Mouse (Mus musculus) liver, adult 2 months (tissue): Measurements from ENCODE around the gene Slc9a9. TPM values are rescaled to one million over a fixed set of nuclear protein-coding genes. Genes with fewer than 3 reads are reported as not detected.

Experiments
- DNase-seq: peaks from one replicate; pipeline ENCODE4 v3.0.0-alpha.2; 2011; ENCODE audit warnings: low read depth, low spot score; ENCODE audit errors: extremely low read depth
- H3K27ac ChIP-seq: fragments of 200-500 bp; replicated peaks from 2 replicates; pipeline ENCODE4 v1.5.1; 2012; ENCODE audit warnings: low read depth, mild to moderate bottlenecking, control low read depth, inconsistent platforms, low read length; ENCODE audit not compliant: insufficient read depth
- H3K27me3 ChIP-seq: fragments of 200-500 bp; 2 replicates; pipeline ENCODE4 v1.6.1; 2012; ENCODE audit warnings: mild to moderate bottlenecking, moderate library complexity, low read length, inconsistent platforms; ENCODE audit not compliant: control insufficient read depth, insufficient read depth
- H3K36me3 ChIP-seq: fragments of 200-500 bp; 2 replicates; pipeline ENCODE4 v1.6.1; 2012; ENCODE audit warnings: low read length, inconsistent platforms; ENCODE audit not compliant: control insufficient read depth, insufficient read depth
- H3K4me1 ChIP-seq: fragments of 200-500 bp; 2 replicates; pipeline ENCODE4 v1.6.1; 2011; ENCODE audit warnings: low read length; ENCODE audit not compliant: control insufficient read depth, insufficient read depth
- H3K4me3 ChIP-seq: fragments of 200-500 bp; 2 replicates; pipeline ENCODE4 v1.5.1; 2011; ENCODE audit warnings: low read depth, mild to moderate bottlenecking, control low read depth, low read length, moderate library complexity; ENCODE audit not compliant: insufficient read depth
- H3K79me2 ChIP-seq: fragments of 200-500 bp; 2 replicates; pipeline ENCODE4 v1.6.1; 2012; ENCODE audit warnings: inconsistent platforms, mild to moderate bottlenecking, low read length, moderate library complexity; ENCODE audit not compliant: control insufficient read depth, insufficient read depth
- H3K9ac ChIP-seq: fragments of 200-500 bp; 2 replicates; pipeline ENCODE4 v1.6.1; 2012; ENCODE audit warnings: low read depth, mild to moderate bottlenecking, control low read depth, inconsistent platforms, low read length
- CTCF ChIP-seq: fragments of 200-500 bp; IDR thresholded peaks from 2 replicates; pipeline ENCODE4 v1.5.1; 2011; ENCODE audit warnings: low read depth, low read length, control low read depth
- POLR2A ChIP-seq: fragments of 200-500 bp; IDR thresholded peaks from 2 replicates; pipeline ENCODE4 v1.6.1; 2011; ENCODE audit warnings: low read length, control low read depth; ENCODE audit not compliant: insufficient read depth; ENCODE audit errors: extremely low read depth
- WGBS: fragments of 180-500 bp; shearing (Covaris S2); methylation state at CpG from one replicate; pipeline ENCODE4 v1.1.7; 2018; 5-methylcytosine and 5-hydroxymethylcytosine counted together
- polyA plus RNA-seq: library from polyadenylated mRNA; depleted of rRNA; stranded (reverse); fragments of >200 nt; gene quantifications from 2 replicates; pipeline ENCODE4 v1.2.3, GENCODE M21; 2012
- total RNA-seq: library from RNA; depleted of rRNA; stranded (reverse); fragments of >200 nt; gene quantifications from 2 replicates; pipeline ENCODE4 v1.2.3, GENCODE M21; 2014

Gene Slc9a9
- total and polyA plus RNA-seq, 2 experiments = 1.7 to 6.0 TPM

DNA sequence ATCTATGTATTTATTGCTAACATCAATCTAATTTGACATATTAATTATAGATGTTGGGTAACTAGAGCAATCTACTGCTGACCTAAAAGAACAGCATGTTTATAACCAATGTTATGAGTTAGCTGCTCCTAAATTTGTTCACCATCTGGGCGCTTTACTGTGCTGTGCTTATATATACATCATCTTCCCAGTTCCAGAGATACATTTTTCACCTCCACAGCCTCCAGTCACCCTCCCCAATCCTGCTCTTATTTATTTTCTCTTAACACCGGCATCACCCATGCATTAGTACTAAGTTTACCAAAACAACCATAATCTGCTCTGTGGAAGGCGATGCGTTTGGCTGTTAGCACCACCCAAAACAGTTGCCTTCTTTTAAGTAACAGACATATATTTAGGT is 391.0 kb downstream of the Slc9a9 start:
- no peak overlapping the region for H3K9ac ChIP-seq
- no peak overlapping the region for H3K27ac ChIP-seq
- H3K79me2 ChIP-seq = no peaks in the 10 kb centered on the region
- TF ChIP-seq CTCF (no peak), POLR2A (no peak)
- H3K36me3 ChIP-seq = no peaks in the 10 kb centered on the region
- H3K27me3 ChIP-seq = no peaks in the 10 kb centered on the region
- H3K4me1 ChIP-seq = no peaks in the 10 kb centered on the region
- DNase-seq = no peak
- H3K4me3 ChIP-seq = no peak overlapping the region
- 92% methylated on average over 4 of the region's 4 CpGs for WGBS

DNA sequence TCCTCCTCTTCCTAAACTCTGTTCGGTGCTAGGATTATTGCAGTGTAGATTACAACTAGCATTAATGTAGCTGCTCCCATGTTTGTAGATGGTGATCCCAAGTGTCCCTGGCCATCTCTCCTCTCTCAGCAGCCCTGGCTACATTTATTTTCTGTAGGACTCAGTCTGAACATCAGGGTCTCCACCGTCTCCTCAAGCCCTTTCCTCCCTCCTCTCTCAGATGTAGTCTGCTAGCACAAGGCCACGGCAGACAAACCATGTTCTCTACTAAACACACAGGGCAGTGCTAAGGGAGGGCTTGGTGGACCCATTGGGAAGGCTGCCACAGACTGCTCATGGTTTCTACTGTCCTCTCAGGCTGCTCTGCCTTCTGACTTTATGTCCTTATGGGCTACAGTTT is 397.3 kb downstream of the Slc9a9 start:
- H3K4me1 ChIP-seq = 0 out of 2 replicates have a peak, but pooled peaks cover under 1% of the 10 kb centered on the region
- TF ChIP-seq POLR2A (no peak), CTCF (no peak)
- H3K36me3 ChIP-seq = no peaks in the 10 kb centered on the region
- WGBS = 56% methylated on average over 2 of the region's 3 CpGs
- DNase-seq = no peak
- H3K27me3 ChIP-seq = no peaks in the 10 kb centered on the region
- H3K9ac ChIP-seq = no peak overlapping the region
- no peak overlapping the region for H3K27ac ChIP-seq
- no peaks in the 10 kb centered on the region for H3K79me2 ChIP-seq
- H3K4me3 ChIP-seq = no peak overlapping the region

DNA sequence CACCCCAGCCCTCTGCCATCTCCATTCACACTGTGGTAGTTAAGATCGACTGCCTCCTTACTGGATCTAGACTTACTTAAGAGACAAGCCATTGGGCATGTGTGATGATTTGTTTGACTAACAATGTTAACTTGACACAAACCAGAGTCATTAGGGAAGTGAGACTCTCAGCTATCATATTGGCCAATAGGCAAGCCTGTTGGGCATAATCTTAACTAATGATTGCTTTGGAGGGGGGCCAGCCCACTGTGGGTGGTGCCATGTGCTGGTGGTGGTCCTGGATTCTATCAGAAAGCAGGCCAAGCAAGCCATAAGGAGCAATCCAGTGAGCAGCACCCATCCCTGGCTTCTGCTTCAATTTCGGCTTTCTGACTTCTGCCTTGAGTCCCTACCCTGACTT is 398.8 kb downstream of the Slc9a9 start:
- no peak overlapping the region for H3K4me3 ChIP-seq
- no peak overlapping the region for H3K9ac ChIP-seq
- 92% methylated on average over 2 of the region's 2 CpGs for WGBS
- DNase-seq = no peak
- no peak overlapping the region for H3K27ac ChIP-seq
- no peaks in the 10 kb centered on the region for H3K27me3 ChIP-seq
- 0 out of 2 replicates have a peak, but pooled peaks cover 3% of the 10 kb centered on the region for H3K4me1 ChIP-seq
- H3K79me2 ChIP-seq = no peaks in the 10 kb centered on the region
- H3K36me3 ChIP-seq = no peaks in the 10 kb centered on the region
- TF ChIP-seq CTCF (no peak), POLR2A (no peak)

DNA sequence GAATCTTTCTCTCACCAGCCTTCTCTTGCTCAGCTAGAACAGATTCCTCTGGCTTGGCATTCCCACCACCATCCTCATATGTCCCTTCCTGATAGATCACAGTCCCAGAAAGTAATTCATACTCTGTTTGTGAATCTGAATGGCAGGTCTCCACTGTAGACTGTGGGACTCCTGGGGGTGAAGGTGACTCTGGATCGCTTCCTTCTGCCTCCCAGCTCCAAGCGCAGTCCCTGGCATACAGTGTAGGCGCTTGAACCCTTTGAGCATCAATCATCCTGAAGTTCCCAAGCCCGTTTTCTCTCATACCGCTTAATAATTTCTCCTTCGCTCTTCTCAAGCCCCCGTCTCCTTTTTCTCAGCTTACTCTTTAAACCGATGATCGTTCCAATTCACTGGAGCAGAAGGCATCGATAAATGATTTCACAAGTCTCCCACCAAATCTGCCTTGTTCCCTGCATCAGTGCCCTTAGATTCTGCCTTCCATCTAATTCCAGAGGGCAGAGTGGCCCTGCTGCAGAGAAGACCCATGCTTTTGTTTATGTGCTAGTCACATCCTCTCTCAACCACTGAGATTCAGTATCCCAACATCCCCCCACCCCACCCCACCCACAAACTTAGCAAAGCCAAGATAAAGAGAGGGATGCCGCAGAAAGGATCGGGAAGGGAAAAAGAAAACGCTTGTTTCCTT is 401.3 kb downstream of the Slc9a9 start:
- Histone ChIP-seq H3K4me1 (0 out of 2 replicates have a peak, but pooled peaks cover 3% of the 10 kb centered on the region), H3K27me3 (no peaks in the 10 kb centered on the region), H3K4me3 (no peak overlapping the region), H3K36me3 (no peaks in the 10 kb centered on the region), H3K79me2 (no peaks in the 10 kb centered on the region), H3K27ac (no peak overlapping the region), H3K9ac (no peak overlapping the region)
- no peak for DNase-seq
- 88% methylated on average over 13 of the region's 13 CpGs for WGBS
- TF ChIP-seq POLR2A = no peak
- no peak for TF ChIP-seq CTCF

DNA sequence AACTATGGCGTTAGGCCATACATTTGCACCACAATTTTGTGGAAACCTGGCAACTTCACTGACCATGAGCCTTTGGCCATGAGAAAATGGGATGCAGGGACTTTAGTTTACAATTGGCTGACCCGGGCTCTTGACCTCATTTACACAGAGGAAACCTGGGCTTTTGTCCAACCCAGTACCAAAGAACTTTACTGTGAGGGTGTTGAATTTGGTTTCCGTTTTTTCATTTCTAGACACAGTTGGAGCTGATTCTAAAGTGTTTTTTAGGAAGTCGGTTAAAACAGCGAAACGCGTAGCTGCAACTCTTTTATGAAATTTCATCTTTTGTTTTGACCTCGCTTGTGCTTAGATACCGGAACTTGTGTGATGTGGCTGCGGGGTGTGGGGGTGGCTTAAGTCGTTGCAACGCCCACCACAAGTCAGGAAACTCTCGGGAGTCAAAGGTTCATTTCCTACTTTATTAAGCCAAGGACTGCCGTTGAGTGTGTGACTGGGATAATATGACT is 402.8 kb downstream of the Slc9a9 start:
- H3K4me3 ChIP-seq = peak overlapping the region; percentile 9; the same call in 1 of the 2 replicates
- DNase-seq = peak; percentile 26
- H3K79me2 ChIP-seq = no peaks in the 10 kb centered on the region
- peak overlapping the region; percentile 52 for H3K27ac ChIP-seq
- no peaks in the 10 kb centered on the region for H3K36me3 ChIP-seq
- H3K4me1 ChIP-seq = 0 out of 2 replicates have a peak, but pooled peaks cover 3% of the 10 kb centered on the region
- 58% methylated on average over 14 of the region's 14 CpGs for WGBS
- no peak for TF ChIP-seq CTCF
- no peak for TF ChIP-seq POLR2A
- H3K9ac ChIP-seq = no peak overlapping the region
- no peaks in the 10 kb centered on the region for H3K27me3 ChIP-seq

DNA sequence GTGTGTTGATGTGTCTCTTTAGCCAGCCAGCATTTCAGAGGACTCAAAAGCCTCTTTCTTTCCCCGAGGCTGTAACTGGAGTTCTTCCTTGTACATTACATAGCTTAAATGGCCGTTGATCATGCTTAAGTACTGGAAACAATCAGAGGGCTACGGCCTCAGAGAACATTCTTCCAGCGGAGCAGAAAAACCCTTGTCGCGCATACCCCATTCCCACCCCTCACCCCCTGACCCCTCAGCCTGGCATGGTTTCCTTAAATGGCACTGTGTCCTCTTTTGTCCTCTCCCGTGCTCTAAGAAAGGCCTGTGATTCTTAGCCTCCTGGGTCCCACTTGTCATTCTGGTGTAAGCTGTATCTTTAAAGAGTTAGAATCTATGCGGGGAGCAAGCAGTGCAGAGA is 404.0 kb downstream of the Slc9a9 start:
- DNase-seq = no peak
- no peak for TF ChIP-seq POLR2A
- no peak for TF ChIP-seq CTCF
- H3K36me3 ChIP-seq = no peaks in the 10 kb centered on the region
- no peak overlapping the region for H3K4me3 ChIP-seq
- WGBS = 86% methylated on average over 8 of the region's 8 CpGs
- no peak overlapping the region for H3K9ac ChIP-seq
- H3K79me2 ChIP-seq = no peaks in the 10 kb centered on the region
- H3K4me1 ChIP-seq = 0 out of 2 replicates have a peak, but pooled peaks cover 3% of the 10 kb centered on the region
- H3K27me3 ChIP-seq = no peaks in the 10 kb centered on the region
- H3K27ac ChIP-seq = no peak overlapping the region
